Mouse (Mus musculus) olfactory bulb, adult 2 months (tissue): Measurements from ENCODE around the gene Hist1h2ae.

Source experiments
- CTCF ChIP-seq: fragments of 200-500 bp; IDR thresholded peaks from 2 replicates; pipeline ENCODE4 v1.5.1; 2012; ENCODE audit warnings: low read depth, mild to moderate bottlenecking, low read length, moderate library complexity; ENCODE audit not compliant: insufficient read depth
- POLR2A ChIP-seq: fragments of 200-500 bp; IDR thresholded peaks from 2 replicates; pipeline ENCODE4 v1.6.1; 2012; ENCODE audit warnings: mild to moderate bottlenecking, low read depth, low read length, moderate library complexity; ENCODE audit not compliant: insufficient read depth

GRCm38 (mm10) chr13:23526312-23526711, 44.7 kb downstream of the Hist1h2ae start:
- TF ChIP-seq CTCF (no peak), POLR2A (no peak)
